Mouse (Mus musculus) liver, adult 2 months (tissue): ENCODE measurements around the gene Sdr39u1. TPM values are rescaled to one million over a fixed set of nuclear protein-coding genes. Genes with fewer than 3 reads are reported as not detected.
A peak's percentile ranks its signal among the peaks of the same experiment; 100 is the strongest.

Source experiments
- DNase-seq: peaks from one replicate; pipeline ENCODE4 v3.0.0-alpha.2; 2011; ENCODE audit warnings: low read depth, low spot score; ENCODE audit errors: extremely low read depth
- H3K27ac ChIP-seq: fragments of 200-500 bp; replicated peaks from 2 replicates; pipeline ENCODE4 v1.5.1; 2012; ENCODE audit warnings: low read depth, mild to moderate bottlenecking, control low read depth, inconsistent platforms, low read length; ENCODE audit not compliant: insufficient read depth
- H3K27me3 ChIP-seq: fragments of 200-500 bp; 2 replicates; pipeline ENCODE4 v1.6.1; 2012; ENCODE audit warnings: mild to moderate bottlenecking, moderate library complexity, low read length, inconsistent platforms; ENCODE audit not compliant: control insufficient read depth, insufficient read depth
- H3K36me3 ChIP-seq: fragments of 200-500 bp; 2 replicates; pipeline ENCODE4 v1.6.1; 2012; ENCODE audit warnings: low read length, inconsistent platforms; ENCODE audit not compliant: control insufficient read depth, insufficient read depth
- H3K4me1 ChIP-seq: fragments of 200-500 bp; 2 replicates; pipeline ENCODE4 v1.6.1; 2011; ENCODE audit warnings: low read length; ENCODE audit not compliant: control insufficient read depth, insufficient read depth
- H3K4me3 ChIP-seq: fragments of 200-500 bp; 2 replicates; pipeline ENCODE4 v1.5.1; 2011; ENCODE audit warnings: low read depth, mild to moderate bottlenecking, control low read depth, low read length, moderate library complexity; ENCODE audit not compliant: insufficient read depth
- H3K79me2 ChIP-seq: fragments of 200-500 bp; 2 replicates; pipeline ENCODE4 v1.6.1; 2012; ENCODE audit warnings: inconsistent platforms, mild to moderate bottlenecking, low read length, moderate library complexity; ENCODE audit not compliant: control insufficient read depth, insufficient read depth
- H3K9ac ChIP-seq: fragments of 200-500 bp; 2 replicates; pipeline ENCODE4 v1.6.1; 2012; ENCODE audit warnings: low read depth, mild to moderate bottlenecking, control low read depth, inconsistent platforms, low read length
- CTCF ChIP-seq: fragments of 200-500 bp; IDR thresholded peaks from 2 replicates; pipeline ENCODE4 v1.5.1; 2011; ENCODE audit warnings: low read depth, low read length, control low read depth
- POLR2A ChIP-seq: fragments of 200-500 bp; IDR thresholded peaks from 2 replicates; pipeline ENCODE4 v1.6.1; 2011; ENCODE audit warnings: low read length, control low read depth; ENCODE audit not compliant: insufficient read depth; ENCODE audit errors: extremely low read depth
- WGBS: fragments of 180-500 bp; shearing (Covaris S2); methylation state at CpG from one replicate; pipeline ENCODE4 v1.1.7; 2018; 5-methylcytosine and 5-hydroxymethylcytosine counted together
- polyA plus RNA-seq: library from polyadenylated mRNA; depleted of rRNA; stranded (reverse); fragments of >200 nt; gene quantifications from 2 replicates; pipeline ENCODE4 v1.2.3, GENCODE M21; 2012
- total RNA-seq: library from RNA; depleted of rRNA; stranded (reverse); fragments of >200 nt; gene quantifications from 2 replicates; pipeline ENCODE4 v1.2.3, GENCODE M21; 2014

Sdr39u1 gene
- total and polyA plus RNA-seq, 2 experiments, result 10.4 to 16.1 TPM

- 85% methylated on average over 4 of the region's 4 CpGs for WGBS
- Histone ChIP-seq H3K27me3 (no peaks in the 10 kb centered on the region), H3K4me1 (0 out of 2 replicates have a peak, but pooled peaks cover 2% of the 10 kb centered on the region), H3K27ac (no peak overlapping the region), H3K79me2 (no peaks in the 10 kb centered on the region), H3K9ac (no peak overlapping the region), H3K36me3 (no peaks in the 10 kb centered on the region), H3K4me3 (no peak overlapping the region)
- no peak for TF ChIP-seq CTCF
- TF ChIP-seq POLR2A, result no peak
- DNase-seq, result no peak
Measured at GRCm38 (mm10) chr14:55857588-55857987, 42.5 kb downstream of the Sdr39u1 start.

DNA sequence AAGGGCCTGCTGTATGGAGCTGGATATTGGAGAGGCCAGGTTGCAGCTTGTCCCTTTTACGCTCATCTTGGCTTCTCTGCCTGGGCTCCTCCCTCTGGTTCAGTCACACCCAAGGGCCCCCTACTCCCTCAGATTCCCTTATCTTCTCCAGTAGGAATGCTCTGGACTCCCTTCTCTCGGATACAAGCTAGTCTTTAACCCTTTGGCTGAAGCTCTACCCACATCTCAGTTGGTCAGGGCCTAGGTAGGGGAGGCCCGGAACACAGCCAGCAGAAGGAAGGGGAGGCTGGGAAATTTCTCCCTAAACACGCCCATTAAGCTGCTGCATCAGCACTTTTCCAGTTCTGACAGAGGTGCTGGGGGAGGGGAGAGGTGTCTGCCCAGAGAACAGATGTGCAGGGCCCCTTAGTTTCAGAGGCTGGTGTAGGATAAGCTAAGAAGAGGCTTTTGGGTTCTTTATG lies 45.0 kb downstream of the Sdr39u1 start:
- Histone ChIP-seq H3K36me3 (no peaks in the 10 kb centered on the region), H3K27me3 (no peaks in the 10 kb centered on the region), H3K4me1 (0 out of 2 replicates have a peak, but pooled peaks cover 2% of the 10 kb centered on the region), H3K4me3 (peak overlapping the region; percentile 53; the same call in 1 of the 2 replicates), H3K27ac (peak overlapping the region; percentile 48; the same call in 1 of the 2 replicates), H3K79me2 (no peaks in the 10 kb centered on the region), H3K9ac (peak overlapping the region; percentile 58)
- WGBS, result 65% methylated on average over 4 of the region's 4 CpGs
- TF ChIP-seq POLR2A (no peak), CTCF (no peak)
- no peak for DNase-seq

GRCm38 (mm10) chr14:55854406-55855100 lies 45.5 kb downstream of the Sdr39u1 start:
- H3K4me1 ChIP-seq, result 0 out of 2 replicates have a peak, but pooled peaks cover 2% of the 10 kb centered on the region
- H3K27ac ChIP-seq, result peak overlapping the region; percentile 48
- peak overlapping the region; percentile 58 for H3K9ac ChIP-seq
- 44% methylated on average over 9 of the region's 9 CpGs for WGBS
- DNase-seq, result no peak
- H3K27me3 ChIP-seq, result no peaks in the 10 kb centered on the region
- H3K36me3 ChIP-seq, result no peaks in the 10 kb centered on the region
- H3K4me3 ChIP-seq, result peak overlapping the region; percentile 53
- no peak for TF ChIP-seq CTCF
- TF ChIP-seq POLR2A, result no peak
- H3K79me2 ChIP-seq, result no peaks in the 10 kb centered on the region

DNA sequence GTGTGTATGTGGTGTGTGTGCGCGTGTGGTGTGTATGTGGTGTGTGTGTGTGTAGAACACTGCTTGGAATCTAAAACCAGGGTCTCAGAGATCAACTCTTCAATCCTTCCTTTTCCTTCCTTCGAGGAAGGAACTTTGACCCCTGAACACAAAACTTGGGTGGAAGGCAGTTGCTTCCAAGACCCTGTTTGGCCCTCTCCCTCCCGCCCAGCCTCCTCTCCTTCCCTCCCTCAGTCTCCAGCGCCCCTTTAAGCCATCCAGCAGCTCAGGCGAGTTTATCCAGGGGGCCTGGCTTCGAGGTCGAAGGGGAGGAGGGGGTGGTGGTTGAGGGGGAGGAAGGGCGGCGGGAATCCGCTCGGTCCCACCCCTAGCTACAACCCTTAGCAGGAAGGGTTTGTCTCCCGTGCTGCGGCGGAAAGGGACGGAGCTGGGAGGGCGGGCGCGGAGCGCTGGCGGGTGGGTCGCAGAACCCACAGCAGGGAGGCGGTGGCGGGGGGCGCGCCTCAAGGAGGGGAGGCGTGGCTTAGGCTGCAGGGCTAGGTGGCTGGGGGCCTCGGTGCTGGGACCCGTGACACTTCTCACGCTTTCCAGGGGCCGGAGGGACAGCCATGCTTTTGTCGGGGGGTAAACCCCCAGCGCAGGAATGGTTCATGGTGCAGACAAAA lies 46.3 kb downstream of the Sdr39u1 start, which contains the start of gene Nynrin:
Gene Nynrin, plus strand, starts transcription at position 390 of the 665 bp plus-strand sequence.
- WGBS, result 16% methylated on average over 31 of the region's 33 CpGs
- Histone ChIP-seq H3K27me3 (no peaks in the 10 kb centered on the region), H3K4me1 (0 out of 2 replicates have a peak, but pooled peaks cover 2% of the 10 kb centered on the region), H3K9ac (peak within 1 kb of the TSS; percentile 58), H3K27ac (peak within 1 kb of the TSS; percentile 48), H3K36me3 (no peaks in the 10 kb centered on the region), H3K79me2 (no peaks in the 10 kb centered on the region), H3K4me3 (peak within 1 kb of the TSS; percentile 53)
- no peak for DNase-seq
- TF ChIP-seq POLR2A (no peak), CTCF (no peak)

DNA sequence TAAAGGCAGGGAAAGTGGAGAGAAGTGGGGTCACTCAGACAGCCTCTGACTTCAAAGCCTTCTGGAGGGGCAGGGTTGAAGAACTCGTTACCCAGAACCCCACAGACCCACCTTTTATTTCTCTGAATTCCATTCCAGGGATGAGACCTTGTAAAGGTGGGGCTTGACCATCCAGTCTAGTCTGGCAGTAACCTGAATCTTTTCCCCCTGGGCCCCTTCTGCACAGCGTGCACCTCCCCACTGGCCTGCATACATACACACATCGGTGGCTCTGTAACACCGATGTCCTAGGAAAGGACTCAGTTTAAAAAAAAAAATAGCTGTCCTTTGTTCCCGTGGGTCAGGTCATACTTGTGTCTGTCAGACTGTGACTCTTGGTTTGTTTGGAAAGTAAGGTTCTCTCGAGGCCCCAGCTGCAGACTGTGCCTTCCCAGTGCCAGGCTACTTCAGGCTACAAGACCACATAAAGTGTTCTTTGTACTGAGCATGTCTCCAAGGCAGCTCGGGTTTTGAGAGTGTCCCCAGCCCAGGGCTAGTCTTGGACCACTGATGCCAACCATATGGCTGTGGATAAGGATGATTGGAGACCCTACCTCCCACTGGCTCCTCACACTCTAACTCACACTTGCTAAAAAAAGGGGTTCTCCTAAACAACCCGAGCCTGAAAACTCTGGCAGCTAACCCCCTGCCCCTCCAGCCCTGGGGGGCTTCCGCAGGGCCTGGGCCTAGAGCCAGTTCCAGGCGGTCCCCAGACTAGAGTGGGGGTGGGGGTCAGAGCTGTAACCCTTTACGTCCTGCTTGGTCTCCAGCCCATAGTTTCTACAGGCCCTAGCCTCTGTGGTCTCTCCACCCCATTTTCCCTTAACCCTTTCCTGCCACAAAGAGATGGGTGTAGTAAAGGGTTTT lies 47.2 kb downstream of the Sdr39u1 start:
- Histone ChIP-seq H3K27me3 (no peaks in the 10 kb centered on the region), H3K27ac (no peak overlapping the region), H3K9ac (no peak overlapping the region), H3K79me2 (no peaks in the 10 kb centered on the region), H3K4me3 (no peak overlapping the region), H3K36me3 (no peaks in the 10 kb centered on the region), H3K4me1 (0 out of 2 replicates have a peak, but pooled peaks cover 2% of the 10 kb centered on the region)
- WGBS, result 42% methylated on average over 11 of the region's 11 CpGs
- TF ChIP-seq CTCF (no peak), POLR2A (no peak)
- DNase-seq, result no peak
